Mouse (Mus musculus): ENCODE measurements around the gene Ptk7. TPM values are rescaled to one million over a fixed set of nuclear protein-coding genes. Genes with fewer than 3 reads are reported as not detected.

Gene Ptk7
- total RNA-seq (2014; fragmentation: Nextera tagmentation) (not detected in 2 replicates), total RNA-seq (2017) (0.05 TPM in 1 of 2 replicates, not detected in the other), polyA plus RNA-seq (2012) (0.01 TPM in 1 of 2 replicates, not detected in the other)

DNA sequence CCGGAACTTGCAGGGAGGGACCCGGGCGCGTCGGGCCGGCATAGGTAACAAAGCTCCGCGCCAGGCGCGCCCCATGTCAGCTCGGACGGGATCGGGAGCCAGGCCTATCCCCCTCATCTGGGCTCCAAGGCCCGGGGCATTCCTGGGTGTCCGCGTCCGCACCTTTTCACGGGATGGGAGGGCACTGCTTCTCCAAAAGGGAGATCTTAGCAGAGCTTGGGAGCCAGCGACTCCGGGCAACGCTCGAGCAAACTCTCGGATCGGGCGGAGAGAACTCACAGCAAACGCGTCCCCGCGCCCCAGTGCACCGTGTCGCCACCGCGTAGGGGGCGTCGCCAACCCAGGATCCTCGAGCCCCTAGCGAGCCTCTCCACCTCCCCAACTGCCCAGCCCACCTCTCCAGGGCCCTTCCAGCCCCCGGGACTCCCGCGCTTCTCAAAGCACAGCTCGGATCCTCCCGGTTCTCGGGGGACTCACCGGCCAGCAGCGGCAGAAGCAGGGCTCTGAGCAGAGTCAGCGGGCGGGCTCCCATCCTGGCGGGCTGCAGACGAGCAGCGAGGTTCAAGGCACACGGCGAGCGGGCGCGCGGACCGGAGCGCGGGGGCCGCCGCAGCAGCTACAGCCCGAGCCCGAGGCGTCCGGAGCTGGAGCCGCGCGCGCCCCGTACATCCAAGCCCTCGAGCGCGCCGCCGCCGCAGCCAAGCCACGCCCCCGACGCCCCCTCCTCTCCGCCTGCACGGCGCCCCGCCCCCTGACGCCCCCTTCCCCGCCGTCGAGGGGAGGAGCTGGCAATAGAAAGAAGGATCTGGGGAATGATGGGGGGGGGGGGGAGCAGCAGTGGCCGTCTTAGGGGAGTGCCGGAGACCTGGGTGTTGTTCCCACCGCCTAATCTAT, at the start of gene Ptk7:
TSS of gene Ptk7 (minus strand) at position 714 of the 894 bp plus-strand sequence.
- H3K27me3 ChIP-seq (ENCODE audit: insufficient read depth, low read length) = peaks cover 33% of the 10 kb centered on the region
- no peak within 1 kb of the TSS for H3K4me3 ChIP-seq (ENCODE audit: low read depth, low read length)
- H3K36me3 ChIP-seq (replicated peaks) = no peaks in the 10 kb centered on the region
- no peak for TF ChIP-seq GATA2 (IDR thresholded peaks at IDR 0.05; ENCODE audit: borderline replicate concordance, low read depth, low read length)
- no peak for TF ChIP-seq CTCF (IDR thresholded peaks at IDR 0.05; ENCODE audit: low read depth, low read length)
- no peak for TF ChIP-seq GATA1 (IDR thresholded peaks at IDR 0.05; ENCODE audit: borderline replicate concordance, low read length)
- no peak for TF ChIP-seq TAL1 (conservative IDR thresholded peaks at IDR 0.05; ENCODE audit: low read depth, low read length)
- TF ChIP-seq POLR2AphosphoS5 (IDR thresholded peaks at IDR 0.05; ENCODE audit: insufficient replicate concordance, low read depth, low read length) = no peak
- no peaks in the 10 kb centered on the region for H3K9me3 ChIP-seq (replicated peaks)
- peaks cover 7% of the 10 kb centered on the region; the same call in 1 of the 2 replicates for H3K4me1 ChIP-seq (ENCODE audit: insufficient read depth, low read depth, low read length)
- ATAC-seq (ENCODE audit: extremely low read depth, insufficient number of reproducible peaks, low FRiP score, poor library complexity, severe bottlenecking) (no peak), DNase-seq (ENCODE audit: low spot score) (no peak)

GRCm38 (mm10) chr17:46678911-46679310, 49.6 kb upstream of the Ptk7 start:
- peaks cover 73% of the 10 kb centered on the region for H3K36me3 ChIP-seq (replicated peaks)
- H3K4me3 ChIP-seq (ENCODE audit: low read depth, low read length) = peak overlapping the region; percentile 87; the same call in 1 of the 2 replicates
- TF ChIP-seq GATA2 (IDR thresholded peaks at IDR 0.05; ENCODE audit: borderline replicate concordance, low read depth, low read length) (no peak), CTCF (IDR thresholded peaks at IDR 0.05; ENCODE audit: low read depth, low read length) (no peak), POLR2AphosphoS5 (IDR thresholded peaks at IDR 0.05; ENCODE audit: insufficient replicate concordance, low read depth, low read length) (no peak), TAL1 (conservative IDR thresholded peaks at IDR 0.05; ENCODE audit: low read depth, low read length) (no peak), GATA1 (IDR thresholded peaks at IDR 0.05; ENCODE audit: borderline replicate concordance, low read length) (no peak)

DNA sequence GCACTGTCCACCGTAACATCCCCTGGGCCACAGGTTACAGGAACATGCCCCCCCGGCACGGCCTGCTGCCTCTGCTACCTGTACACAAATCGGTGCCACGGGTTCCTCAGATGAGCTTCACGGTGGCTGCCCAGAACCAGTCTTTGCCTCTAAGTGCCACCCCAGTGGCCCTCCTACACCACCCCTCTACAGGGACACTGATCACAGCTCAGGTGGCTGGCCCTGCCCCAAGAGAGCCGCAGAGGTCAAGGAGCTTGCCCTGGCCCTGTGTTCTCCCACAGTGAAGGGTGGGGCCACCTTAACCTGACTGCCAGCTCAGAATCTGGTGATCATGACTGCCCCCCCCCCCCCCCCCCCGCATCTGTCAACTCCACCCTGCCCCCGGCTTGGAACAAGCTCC, 49.1 kb upstream of the Ptk7 start, which contains the start of gene Mea1:
TSS of gene Mea1 (plus strand) at position 378 of the 400 bp plus-strand sequence.
- TF ChIP-seq GATA2 (IDR thresholded peaks at IDR 0.05; ENCODE audit: borderline replicate concordance, low read depth, low read length) (no peak), POLR2AphosphoS5 (IDR thresholded peaks at IDR 0.05; ENCODE audit: insufficient replicate concordance, low read depth, low read length) (no peak), CTCF (IDR thresholded peaks at IDR 0.05; ENCODE audit: low read depth, low read length) (no peak), TAL1 (conservative IDR thresholded peaks at IDR 0.05; ENCODE audit: low read depth, low read length) (no peak), GATA1 (IDR thresholded peaks at IDR 0.05; ENCODE audit: borderline replicate concordance, low read length) (no peak)
- DNase-seq (ENCODE audit: low spot score) (no peak), ATAC-seq (ENCODE audit: extremely low read depth, insufficient number of reproducible peaks, low FRiP score, poor library complexity, severe bottlenecking) (no peak)
- peaks cover 68% of the 10 kb centered on the region for H3K36me3 ChIP-seq (replicated peaks)
- H3K4me3 ChIP-seq (ENCODE audit: low read depth, low read length) = peak within 1 kb of the TSS; percentile 87
- H3K27me3 ChIP-seq (ENCODE audit: insufficient read depth, low read length) = no peaks in the 10 kb centered on the region
- H3K9me3 ChIP-seq (replicated peaks) = no peaks in the 10 kb centered on the region
- peaks cover 63% of the 10 kb centered on the region for H3K4me1 ChIP-seq (ENCODE audit: insufficient read depth, low read depth, low read length)

More at GRCm38 (mm10) chr17:46678911-46679310, 49.6 kb upstream of the Ptk7 start:
- DNase-seq (ENCODE audit: low spot score) = no peak
- ATAC-seq (ENCODE audit: extremely low read depth, insufficient number of reproducible peaks, low FRiP score, poor library complexity, severe bottlenecking) = no peak
- H3K9me3 ChIP-seq (replicated peaks) = no peaks in the 10 kb centered on the region
- H3K27me3 ChIP-seq (ENCODE audit: insufficient read depth, low read length) = no peaks in the 10 kb centered on the region
- peaks cover 63% of the 10 kb centered on the region for H3K4me1 ChIP-seq (ENCODE audit: insufficient read depth, low read depth, low read length)

DNA sequence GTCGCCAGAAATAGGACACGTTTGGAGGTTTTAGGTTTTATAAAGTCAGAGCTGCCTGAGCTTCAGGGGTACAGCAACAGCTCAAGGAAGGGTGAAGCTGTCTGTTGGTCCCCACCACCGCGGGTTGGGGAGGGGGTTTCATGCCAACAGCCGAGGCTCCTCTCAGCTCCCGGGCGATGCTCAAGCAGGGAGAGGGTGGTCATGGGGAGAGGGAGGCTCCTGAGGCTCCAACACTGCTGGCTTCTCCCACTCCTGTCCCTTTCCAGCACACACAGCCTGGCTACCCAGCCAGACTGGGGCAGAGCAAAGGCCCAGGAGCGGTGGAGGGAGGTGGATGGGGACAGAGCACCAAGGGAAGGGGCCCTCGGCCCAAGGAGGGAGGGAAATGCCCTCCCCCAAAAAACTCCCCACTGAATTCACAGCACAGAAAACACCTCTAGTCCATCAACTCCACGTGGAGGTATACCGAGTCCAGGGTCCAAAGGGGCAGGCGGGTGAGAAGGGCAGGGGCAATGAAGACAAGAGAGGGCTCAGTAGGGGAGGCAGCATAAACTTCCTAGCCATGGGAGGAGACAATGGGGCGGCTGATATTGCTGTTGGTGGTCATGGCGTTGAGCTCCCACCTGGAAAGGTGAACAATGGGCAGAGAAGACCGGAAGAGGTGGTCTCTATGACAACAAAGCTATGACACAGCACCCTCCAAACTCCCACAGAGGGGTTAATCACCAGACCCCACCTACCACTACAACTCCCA, 45.4 kb upstream of the Ptk7 start:
- no peaks in the 10 kb centered on the region for H3K27me3 ChIP-seq (ENCODE audit: insufficient read depth, low read length)
- peaks cover 64% of the 10 kb centered on the region for H3K4me1 ChIP-seq (ENCODE audit: insufficient read depth, low read depth, low read length)
- TF ChIP-seq GATA1 (IDR thresholded peaks at IDR 0.05; ENCODE audit: borderline replicate concordance, low read length) = no peak
- no peak for TF ChIP-seq CTCF (IDR thresholded peaks at IDR 0.05; ENCODE audit: low read depth, low read length)
- TF ChIP-seq TAL1 (conservative IDR thresholded peaks at IDR 0.05; ENCODE audit: low read depth, low read length) = no peak
- no peak for TF ChIP-seq POLR2AphosphoS5 (IDR thresholded peaks at IDR 0.05; ENCODE audit: insufficient replicate concordance, low read depth, low read length)
- TF ChIP-seq GATA2 (IDR thresholded peaks at IDR 0.05; ENCODE audit: borderline replicate concordance, low read depth, low read length) = no peak
- DNase-seq (ENCODE audit: low spot score) (no peak), ATAC-seq (ENCODE audit: extremely low read depth, insufficient number of reproducible peaks, low FRiP score, poor library complexity, severe bottlenecking) (no peak)
- peak overlapping the region; percentile 77 for H3K4me3 ChIP-seq (ENCODE audit: low read depth, low read length)
- no peaks in the 10 kb centered on the region for H3K9me3 ChIP-seq (replicated peaks)
- peaks cover 83% of the 10 kb centered on the region for H3K36me3 ChIP-seq (replicated peaks)

DNA sequence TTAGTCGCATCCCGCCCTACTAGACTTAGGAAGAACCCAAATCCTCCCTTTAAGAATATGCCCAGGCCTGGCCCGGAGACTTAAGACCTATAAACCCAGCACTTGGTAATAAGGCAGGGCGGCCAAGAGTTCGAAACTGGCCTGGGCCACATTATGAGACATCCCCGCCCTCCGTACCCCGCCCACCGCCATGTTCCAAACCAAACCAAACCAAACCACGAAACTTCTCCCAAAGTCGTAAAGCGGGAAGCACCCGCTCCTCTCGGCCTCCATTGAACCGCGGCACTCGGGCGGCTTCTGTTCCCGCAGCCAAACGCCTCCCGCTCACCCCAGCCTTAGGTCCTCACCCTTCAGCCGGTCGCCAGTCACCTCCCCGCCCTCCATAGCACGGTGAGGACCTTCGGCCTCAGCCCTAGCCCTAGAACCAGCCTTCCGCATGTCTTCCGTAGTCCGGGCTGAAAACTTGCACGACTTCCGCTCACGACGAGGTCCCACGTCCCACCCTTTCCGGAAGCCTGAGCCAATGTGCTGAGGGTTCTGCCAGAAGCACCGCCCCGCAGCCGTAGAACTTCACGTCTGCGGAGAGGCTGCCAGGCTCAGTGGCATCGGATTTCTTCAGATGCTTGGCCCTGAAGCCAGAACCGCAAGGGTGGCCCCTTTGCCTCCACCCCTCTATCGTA, 44.7 kb upstream of the Ptk7 start, which contains the start of gene Rrp36:
TSS of gene Rrp36 (minus strand) at position 503 of the 680 bp plus-strand sequence.
- no peak for TF ChIP-seq GATA2 (IDR thresholded peaks at IDR 0.05; ENCODE audit: borderline replicate concordance, low read depth, low read length)
- no peak for TF ChIP-seq TAL1 (conservative IDR thresholded peaks at IDR 0.05; ENCODE audit: low read depth, low read length)
- TF ChIP-seq GATA1 (IDR thresholded peaks at IDR 0.05; ENCODE audit: borderline replicate concordance, low read length) = no peak
- no peak for TF ChIP-seq POLR2AphosphoS5 (IDR thresholded peaks at IDR 0.05; ENCODE audit: insufficient replicate concordance, low read depth, low read length)
- TF ChIP-seq CTCF (IDR thresholded peaks at IDR 0.05; ENCODE audit: low read depth, low read length) = no peak

More for the DNA sequence above, 44.7 kb upstream of the Ptk7 start, which contains the start of gene Rrp36:
- H3K4me1 ChIP-seq (ENCODE audit: insufficient read depth, low read depth, low read length) = peaks cover 58% of the 10 kb centered on the region
- DNase-seq (ENCODE audit: low spot score) (peak; percentile 96), ATAC-seq (ENCODE audit: extremely low read depth, insufficient number of reproducible peaks, low FRiP score, poor library complexity, severe bottlenecking) (peak; percentile 95)
- H3K9me3 ChIP-seq (replicated peaks) = no peaks in the 10 kb centered on the region
- peak within 1 kb of the TSS; percentile 77 for H3K4me3 ChIP-seq (ENCODE audit: low read depth, low read length)
- no peaks in the 10 kb centered on the region for H3K27me3 ChIP-seq (ENCODE audit: insufficient read depth, low read length)
- peaks cover 88% of the 10 kb centered on the region for H3K36me3 ChIP-seq (replicated peaks)
